Mouse (Mus musculus): ENCODE measurements around the gene Hdac9. TPM values are rescaled to one million over a fixed set of nuclear protein-coding genes. Genes with fewer than 3 reads are reported as not detected.
A peak's percentile ranks its signal among the peaks of the same experiment; 100 is the strongest.

The Hdac9 gene
- total RNA-seq, 2 experiments from 2014 or later = 9.7 to 10.4 TPM

- DNase-seq (ENCODE audit: low spot score) = no peak
Measured at GRCm38 (mm10) chr12:34612511-34612910, 304.4 kb downstream of the Hdac9 start.

- no peak for DNase-seq (ENCODE audit: low spot score)
Measured at GRCm38 (mm10) chr12:34604521-34604920, 312.4 kb downstream of the Hdac9 start.

- DNase-seq (ENCODE audit: low spot score) = no peak
Measured at GRCm38 (mm10) chr12:34594167-34594793, 322.6 kb downstream of the Hdac9 start.

GRCm38 (mm10) chr12:34587171-34587570 lies 329.7 kb downstream of the Hdac9 start:
- no peak for DNase-seq (ENCODE audit: low spot score)

GRCm38 (mm10) chr12:34582522-34582921 lies 334.4 kb downstream of the Hdac9 start:
- DNase-seq (ENCODE audit: low spot score) = no peak

- no peak for DNase-seq (ENCODE audit: low spot score)
Measured at GRCm38 (mm10) chr12:34579220-34579619, 337.7 kb downstream of the Hdac9 start.

GRCm38 (mm10) chr12:34571069-34571468 lies 345.8 kb downstream of the Hdac9 start:
- DNase-seq (ENCODE audit: low spot score) = no peak

GRCm38 (mm10) chr12:34569472-34569871 lies 347.4 kb downstream of the Hdac9 start:
- DNase-seq (ENCODE audit: low spot score) = no peak

- DNase-seq (ENCODE audit: low spot score) = no peak
Measured at GRCm38 (mm10) chr12:34569052-34569451, 347.8 kb downstream of the Hdac9 start.

GRCm38 (mm10) chr12:34562331-34562730 lies 354.6 kb downstream of the Hdac9 start:
- no peak for DNase-seq (ENCODE audit: low spot score)

GRCm38 (mm10) chr12:34559001-34559400 lies 357.9 kb downstream of the Hdac9 start:
- DNase-seq (ENCODE audit: low spot score) = no peak

GRCm38 (mm10) chr12:34554803-34555202 lies 362.1 kb downstream of the Hdac9 start:
- no peak for DNase-seq (ENCODE audit: low spot score)

- DNase-seq (ENCODE audit: low spot score) = no peak
Measured at GRCm38 (mm10) chr12:34550268-34550667, 366.6 kb downstream of the Hdac9 start.

GRCm38 (mm10) chr12:34529165-34529545 lies 387.7 kb downstream of the Hdac9 start:
- no peak for DNase-seq (ENCODE audit: low spot score)

GRCm38 (mm10) chr12:34528201-34529164 lies 388.4 kb downstream of the Hdac9 start:
- no peak for DNase-seq (ENCODE audit: low spot score)

GRCm38 (mm10) chr12:34527761-34528160 lies 389.1 kb downstream of the Hdac9 start:
- no peak for DNase-seq (ENCODE audit: low spot score)

- no peak for DNase-seq (ENCODE audit: low spot score)
Measured at GRCm38 (mm10) chr12:34521468-34521867, 395.4 kb downstream of the Hdac9 start.

- peak; percentile 24 for DNase-seq (ENCODE audit: low spot score)
Measured at GRCm38 (mm10) chr12:34516769-34517562, 399.9 kb downstream of the Hdac9 start.

- no peak for DNase-seq (ENCODE audit: low spot score)
Measured at GRCm38 (mm10) chr12:34506345-34506744, 410.6 kb downstream of the Hdac9 start.

- peak; percentile 49 for DNase-seq (ENCODE audit: low spot score)
Measured at GRCm38 (mm10) chr12:34498751-34499626, 417.9 kb downstream of the Hdac9 start.

GRCm38 (mm10) chr12:34498331-34498730 lies 418.6 kb downstream of the Hdac9 start:
- DNase-seq (ENCODE audit: low spot score) = no peak

All from gastrocnemius, adult 18-20 months (tissue).